Mouse (Mus musculus) ES-E14 (cell line): ENCODE measurements around the gene Pgap2. TPM values are rescaled to one million over a fixed set of nuclear protein-coding genes. Genes with fewer than 3 reads are reported as not detected.

Experiments
- DNase-seq: peaks from one replicate; pipeline ENCODE4 v3.0.0-alpha.2; 2013; ENCODE audit warnings: low read depth, low spot score
- H3K27ac ChIP-seq: 2 replicates; pipeline ENCODE4 v1.5.1; 2012; ENCODE audit warnings: low read depth, mild to moderate bottlenecking, low read length, moderate library complexity, mixed read lengths; ENCODE audit not compliant: poor library complexity, insufficient read depth, severe bottlenecking
- H3K36me3 ChIP-seq: 2 replicates; pipeline ENCODE4 v1.6.1; 2012; ENCODE audit warnings: mild to moderate bottlenecking, low read length, moderate library complexity, mixed read lengths; ENCODE audit not compliant: control insufficient read depth, poor library complexity, insufficient read depth, severe bottlenecking
- H3K4me1 ChIP-seq, 2 experiments: fragments of 150-350 bp in 1 of 2; sonication (generic) in 1 of 2; 2 replicates each; pipeline ENCODE4 v1.6.1; 2012; ENCODE audit warnings: low read length in 2 of 2, mild to moderate bottlenecking in 1 of 2, mixed read lengths in 1 of 2; ENCODE audit not compliant: control insufficient read depth in 2 of 2, insufficient read depth in 2 of 2, poor library complexity in 1 of 2
- H3K4me3 ChIP-seq, 2 experiments: fragments of 150-350 bp in 1 of 2; sonication (generic) in 1 of 2; 2 replicates each; pipeline ENCODE4 v1.5.1; 2012; ENCODE audit warnings: low read length in 2 of 2, low read depth in 1 of 2, mild to moderate bottlenecking in 1 of 2, mixed read lengths in 1 of 2; ENCODE audit not compliant: insufficient read depth in 1 of 2, poor library complexity in 1 of 2, severe bottlenecking in 1 of 2
- H3K9ac ChIP-seq: 2 replicates; pipeline ENCODE4 v1.6.1; 2012; ENCODE audit warnings: low read depth, mild to moderate bottlenecking, low read length, mixed read lengths; ENCODE audit not compliant: poor library complexity, insufficient read depth, severe bottlenecking
- H3K9me3 ChIP-seq: fragments of 150-350 bp; sonication (generic); 2 replicates; pipeline ENCODE4 v1.6.1; 2012; ENCODE audit warnings: low read depth, mild to moderate bottlenecking, low read length; ENCODE audit not compliant: control insufficient read depth, insufficient read depth
- CHD2 ChIP-seq: IDR thresholded peaks from 2 replicates; pipeline ENCODE4 v1.6.1; 2014; ENCODE audit warnings: mild to moderate bottlenecking, low read depth, low read length, inconsistent platforms
- HCFC1 ChIP-seq: IDR thresholded peaks from 2 replicates; pipeline ENCODE4 v1.6.1; 2012; ENCODE audit warnings: low read length, inconsistent platforms, borderline replicate concordance; ENCODE audit not compliant: insufficient read depth
- MAFK ChIP-seq: IDR thresholded peaks from 2 replicates; pipeline ENCODE4 v1.6.1; 2014; ENCODE audit warnings: mild to moderate bottlenecking, low read depth, low read length, inconsistent platforms; ENCODE audit not compliant: insufficient read depth
- ZC3H11A ChIP-seq: IDR thresholded peaks from 2 replicates; pipeline ENCODE4 v1.6.1; 2012; ENCODE audit warnings: low read depth, mild to moderate bottlenecking, inconsistent platforms, low read length, borderline replicate concordance
- ZNF384 ChIP-seq: IDR thresholded peaks from 2 replicates; pipeline ENCODE4 v1.6.1; 2012; ENCODE audit warnings: low read depth, low read length, inconsistent platforms
- in situ Hi-C, 2 experiments: fragments of 600-800 bp; cut with MboI; formaldehyde crosslinking; loops; one replicate each; pipeline ENCODE4 v1.15.1; 2025; ENCODE audit warnings: low sequenced_read_pairs in 2 of 2, inconsistent platforms in 1 of 2; ENCODE audit not compliant: unreplicated experiment in 2 of 2
- total RNA-seq: library from RNA; depleted of rRNA; stranded (reverse); fragments of 300-350 nt; gene quantifications from 2 replicates; pipeline ENCODE4 v1.2.3, GENCODE M21; 2012; rRNA removed

The Pgap2 gene
- 24.0 and 30.1 TPM in 2 replicates for total RNA-seq

DNA sequence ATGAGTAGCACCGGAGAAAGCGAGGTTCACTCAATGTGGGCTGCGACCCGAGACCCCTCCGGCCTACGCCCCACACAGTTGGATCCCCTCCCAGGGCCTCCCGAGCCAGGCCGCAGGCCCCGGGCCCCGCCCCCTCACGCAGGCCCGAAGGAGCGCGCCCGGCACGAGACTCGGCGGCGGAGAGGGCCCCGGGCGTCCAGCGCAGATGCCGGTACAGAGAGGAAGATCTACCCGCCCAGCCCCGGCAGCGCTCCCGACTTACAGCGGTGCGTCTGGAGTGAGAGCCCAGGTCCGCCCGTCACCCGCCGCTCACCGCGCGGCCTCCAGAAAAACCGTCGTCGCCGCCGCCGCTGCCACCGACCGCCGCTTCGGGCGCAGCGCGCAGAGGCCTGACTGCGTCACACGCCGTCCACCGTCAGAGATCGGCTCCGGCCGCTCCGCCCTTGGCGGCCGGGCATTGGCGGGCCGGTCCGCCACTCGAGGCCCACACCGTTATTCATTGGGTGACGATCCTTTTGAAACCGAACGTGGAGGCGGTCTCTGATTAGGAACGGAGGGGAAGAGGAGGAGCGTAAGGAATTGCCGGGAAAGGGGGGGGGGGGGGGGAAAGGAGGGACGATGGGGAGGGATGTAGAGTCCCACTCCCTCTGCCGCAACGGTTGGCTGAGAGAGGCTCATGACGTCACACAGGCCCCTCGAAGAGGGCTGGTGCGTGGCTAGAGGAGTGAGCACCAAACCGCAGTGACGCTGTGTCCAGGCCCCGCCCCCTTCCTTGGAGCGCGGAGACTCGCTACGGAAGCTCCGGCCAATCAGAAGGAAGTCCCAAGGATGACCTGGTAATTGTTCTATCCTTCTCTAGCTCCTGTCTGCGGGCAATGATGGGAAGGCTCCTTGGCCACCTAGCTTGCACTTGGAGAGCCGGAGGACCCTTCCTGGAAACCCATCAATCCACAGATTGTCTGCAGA lies at the start of gene Pgap2, which contains the start of gene Nup98:
Gene Pgap2, plus strand, starts transcription at position 453 of the 966 bp plus-strand sequence.
Gene Nup98, minus strand, starts transcription at position 421 of the 966 bp plus-strand sequence.
- TF ChIP-seq ZC3H11A (no peak), ZNF384 (no peak), CHD2 (peak; percentile 78), MAFK (0 out of 2 replicates have a peak, but pooled peaks have one; percentile 3), HCFC1 (peak; percentile 62)
- Histone ChIP-seq H3K4me1 (peaks cover 0 to 1% of the 10 kb centered on the region in 2 experiments; a peak in 1 of 4 replicates), H3K36me3 (no peaks in the 10 kb centered on the region), H3K9ac (peak within 1 kb of the TSS; percentile 98), H3K9me3 (no peaks in the 10 kb centered on the region), H3K27ac (peak within 1 kb of the TSS; percentile 93), H3K4me3 (peak within 1 kb of the TSS; percentile 88 to 100)
- DNase-seq: peak; percentile 99
- in situ Hi-C loops: no loop called here

- Histone ChIP-seq H3K9me3 (no peaks in the 10 kb centered on the region), H3K27ac (no peak overlapping the region), H3K36me3 (no peaks in the 10 kb centered on the region; the same call in 1 of the 2 replicates), H3K4me3 (no peak overlapping the region), H3K9ac (no peak overlapping the region), H3K4me1 (no peaks in the 10 kb centered on the region)
- DNase-seq: peak; percentile 17
- TF ChIP-seq ZNF384 (no peak), CHD2 (no peak), ZC3H11A (no peak), HCFC1 (no peak), MAFK (no peak)
- in situ Hi-C loops: no loop called here
Observed at GRCm38 (mm10) chr7:102170300-102170699, 39.7 kb upstream of the Pgap2 start.

GRCm38 (mm10) chr7:102183849-102184248 lies 26.2 kb upstream of the Pgap2 start:
- TF ChIP-seq ZNF384: no peak
- TF ChIP-seq CHD2: no peak
- no peak for TF ChIP-seq ZC3H11A
- no peak for TF ChIP-seq MAFK
- no peak for TF ChIP-seq HCFC1
- H3K4me3 ChIP-seq: no peak overlapping the region

DNA sequence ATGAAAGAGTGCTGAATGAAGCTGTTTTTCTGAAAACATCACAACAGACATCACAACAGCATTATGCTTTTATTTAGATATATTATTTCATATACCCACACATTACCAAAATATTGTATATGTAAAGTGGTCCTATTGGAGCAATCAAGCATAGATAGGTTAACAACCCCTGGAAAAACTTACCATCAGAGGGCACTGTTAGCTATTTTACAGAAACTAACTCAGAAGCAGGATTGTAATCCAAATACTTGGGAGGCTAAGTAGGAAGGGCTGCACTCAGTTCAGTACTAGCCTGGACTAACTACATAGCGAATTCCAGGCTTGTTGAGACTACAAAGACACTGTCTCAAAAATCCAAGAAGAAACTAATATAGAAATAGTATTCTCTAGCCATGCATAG lies 17.7 kb upstream of the Pgap2 start:
- H3K4me1 ChIP-seq: no peaks in the 10 kb centered on the region
- peaks cover 3% of the 10 kb centered on the region; the same call in 1 of the 2 replicates for H3K36me3 ChIP-seq
- no peak for TF ChIP-seq CHD2
- H3K4me3 ChIP-seq: no peak overlapping the region
- no peak overlapping the region for H3K9ac ChIP-seq
- no peak for DNase-seq
- H3K27ac ChIP-seq: no peak overlapping the region
- in situ Hi-C loops: no loop called here
- no peaks in the 10 kb centered on the region for H3K9me3 ChIP-seq

More at GRCm38 (mm10) chr7:102183849-102184248, 26.2 kb upstream of the Pgap2 start:
- DNase-seq: no peak
- H3K9ac ChIP-seq: no peak overlapping the region
- H3K36me3 ChIP-seq: peaks cover 17% of the 10 kb centered on the region
- no peaks in the 10 kb centered on the region for H3K9me3 ChIP-seq
- no peak overlapping the region for H3K27ac ChIP-seq
- no peaks in the 10 kb centered on the region for H3K4me1 ChIP-seq
- in situ Hi-C loops: no loop called here
